Comparison of ENCODE assay signal across 18 mouse cellular contexts in the genomic region with DNA sequence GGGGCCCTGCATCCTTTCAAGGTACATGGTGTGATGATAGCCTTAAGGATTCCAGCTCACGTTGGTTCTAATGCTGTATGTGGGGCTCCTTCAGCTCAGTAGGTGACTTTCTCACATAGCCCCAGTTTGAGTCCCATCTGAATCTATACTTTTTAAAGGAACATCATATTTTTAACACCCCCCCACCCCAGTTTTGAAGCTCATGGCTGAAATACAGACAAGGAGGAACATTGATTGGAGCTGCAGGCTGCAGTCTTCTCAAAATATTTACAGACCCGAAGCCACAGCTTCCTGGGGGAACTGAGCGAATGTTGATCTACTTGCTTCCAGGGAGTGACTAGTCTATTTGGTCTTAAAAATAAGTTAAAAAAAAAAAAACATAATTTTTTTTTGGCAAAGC.
"Had no signal": no experiment of that assay in that cellular context is flagged by ENCODE, and none has a peak within 500 bp of the region (broad histone marks: within the 10 kb centered on the region; RNA-seq: fewer than 3 reads in every experiment).

No protein-coding gene starts in this region.

- H3K27ac ChIP-seq: midbrain, embryonic 12.5 days; neural tube, embryonic 13.5 days; neural tube, embryonic 15.5 days had no signal

- ATAC-seq: midbrain, embryonic 16.5 days had no signal

- H3K27me3 ChIP-seq: midbrain, embryonic 12.5 days; neural tube, embryonic 13.5 days; neural tube, embryonic 15.5 days had no signal

- H3K9me3 ChIP-seq: midbrain, embryonic 12.5 days; neural tube, embryonic 13.5 days; neural tube, embryonic 15.5 days had no signal

- H3K36me3 ChIP-seq: midbrain, embryonic 12.5 days; neural tube, embryonic 13.5 days; neural tube, embryonic 15.5 days had no signal

- H3K9ac ChIP-seq: lung, embryonic 14.5 days; midbrain, embryonic 12.5 days; neural tube, embryonic 13.5 days; neural tube, embryonic 15.5 days had no signal

- H3K4me2 ChIP-seq: lung, embryonic 14.5 days; midbrain, embryonic 12.5 days; neural tube, embryonic 13.5 days; neural tube, embryonic 15.5 days had no signal

- DNase-seq: lung, adult 18-20 months; lung, embryonic 14.5 days; lung, postnatal 10 days; lung, postnatal 4 days; midbrain, embryonic 14.5 days; retina, postnatal 1 day; right cerebral cortex, adult 18-20 months; right cerebral cortex, postnatal 25 days; right cerebral cortex, postnatal 4 days; spleen, adult 18-20 months; thymus, adult 18-20 months; thymus, postnatal 14 days; thymus, postnatal 36 days had no signal

- H3K4me3 ChIP-seq: midbrain, embryonic 12.5 days; myocyte; neural tube, embryonic 13.5 days; neural tube, embryonic 15.5 days had no signal
